Mouse (Mus musculus) urinary bladder, adult 18-20 months (tissue): ENCODE data around the gene Rasgrf1.
A peak's percentile ranks its signal among the peaks of the same experiment; 100 is the strongest.

Experiments
- DNase-seq, 2 experiments: peaks; one replicate each; pipeline ENCODE4 v3.0.0; 2022; ENCODE audit warnings: low spot score in 2 of 2, mixed read lengths in 2 of 2

Rasgrf1 gene

DNA sequence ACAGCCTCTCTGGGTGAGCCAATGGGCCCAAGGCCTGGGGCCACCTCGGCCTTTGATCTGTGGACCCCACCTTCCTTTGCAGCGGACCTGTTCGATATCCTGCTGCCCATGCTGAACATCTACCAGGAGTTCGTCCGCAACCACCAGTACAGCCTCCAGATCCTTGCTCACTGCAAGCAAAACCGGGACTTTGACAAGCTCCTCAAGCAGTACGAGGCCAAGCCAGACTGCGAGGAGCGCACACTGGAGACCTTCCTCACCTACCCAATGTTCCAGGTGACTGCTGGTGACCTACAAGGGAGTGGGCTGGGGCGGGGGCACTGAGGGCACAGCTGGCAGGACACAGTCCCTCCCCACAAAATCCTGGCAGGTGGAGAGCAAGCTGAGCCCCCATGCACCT lies 60.6 kb downstream of the Rasgrf1 start:
- DNase-seq = no peak

DNA sequence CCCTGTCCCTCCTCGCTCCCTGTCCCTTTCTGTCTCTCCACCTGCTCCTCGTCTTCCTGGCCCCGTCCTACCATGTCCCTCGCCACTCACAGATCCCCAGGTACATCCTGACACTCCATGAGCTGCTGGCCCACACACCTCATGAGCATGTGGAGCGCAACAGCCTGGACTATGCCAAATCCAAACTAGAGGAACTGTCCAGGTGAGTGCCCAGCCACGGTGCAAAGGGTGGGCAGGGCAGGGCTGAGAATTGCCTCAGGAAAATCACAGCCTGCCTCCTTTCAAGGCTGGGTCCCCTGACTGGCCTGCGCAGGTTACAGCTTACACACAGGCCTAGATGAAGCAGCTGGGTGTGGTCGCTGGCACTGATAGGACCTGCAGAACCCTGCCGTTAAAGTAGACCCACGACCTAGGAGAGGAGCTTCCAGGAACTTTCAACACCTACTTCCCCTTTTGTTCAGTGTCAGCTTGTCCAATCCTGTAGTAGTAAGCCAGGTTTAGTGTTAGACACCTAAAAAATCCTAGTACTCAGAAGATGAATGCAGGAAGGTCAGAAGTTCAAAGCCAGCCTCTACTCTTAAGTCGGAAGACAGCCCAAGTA lies 61.3 kb downstream of the Rasgrf1 start:
- DNase-seq = no peak

DNA sequence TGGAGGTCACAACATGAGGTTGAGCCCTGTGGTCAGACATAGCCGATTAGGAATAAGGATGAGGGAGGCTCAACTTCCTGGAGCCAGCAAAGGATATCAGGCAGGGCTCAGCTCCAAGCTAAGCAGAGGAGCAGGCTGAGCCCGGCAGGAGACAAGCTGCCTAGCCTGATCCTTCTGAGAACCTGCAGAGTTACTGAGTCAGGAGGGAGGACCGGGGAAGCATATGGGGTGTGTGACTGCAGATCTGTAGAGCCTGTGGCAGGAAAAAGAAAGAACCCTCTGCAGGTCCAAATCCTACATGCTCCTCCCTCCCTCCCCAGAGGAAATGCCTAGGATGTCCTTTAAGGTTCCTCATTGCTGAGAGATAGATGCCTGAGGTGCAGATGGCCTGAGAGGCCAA lies 62.6 kb downstream of the Rasgrf1 start:
- no peak for DNase-seq

DNA sequence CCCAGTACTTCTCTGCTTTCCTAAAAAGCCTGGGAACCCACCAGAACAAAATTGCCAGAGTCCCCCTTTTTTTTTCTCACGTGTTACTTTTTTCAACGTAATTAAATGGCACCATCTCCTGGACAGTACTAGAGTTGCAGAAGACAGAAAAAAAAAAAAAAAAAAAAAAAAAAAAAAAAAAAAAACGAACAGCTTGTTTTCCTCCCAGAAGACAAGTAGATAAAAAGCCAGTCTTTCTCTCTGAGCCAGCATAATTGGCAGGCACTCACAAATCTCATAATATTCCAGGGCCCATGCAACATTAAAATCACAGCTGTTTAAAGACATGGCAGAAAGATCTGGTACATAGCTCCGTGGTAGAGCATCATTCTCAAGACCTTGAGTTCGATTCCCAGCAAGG lies 64.1 kb downstream of the Rasgrf1 start:
- no peak for DNase-seq

DNA sequence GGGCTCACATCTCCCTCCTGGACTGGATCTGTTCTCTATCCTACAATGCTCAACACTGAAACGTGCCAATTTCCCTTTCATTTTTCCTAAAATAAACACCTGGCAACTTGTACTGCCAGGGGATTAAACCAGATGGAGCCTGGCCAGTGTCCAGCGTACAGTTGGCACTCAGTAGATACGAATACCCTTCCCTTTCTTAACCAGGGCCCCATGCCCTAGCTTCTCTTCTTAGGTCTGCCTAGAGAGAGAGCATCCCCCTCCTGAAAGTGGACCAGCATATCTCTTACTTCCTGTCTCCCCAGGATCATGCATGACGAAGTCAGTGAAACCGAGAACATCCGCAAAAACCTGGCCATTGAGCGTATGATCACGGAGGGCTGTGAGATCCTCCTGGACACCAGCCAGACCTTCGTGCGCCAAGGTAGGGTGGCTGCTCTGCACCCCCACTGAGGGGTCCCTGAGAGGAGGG lies 64.8 kb downstream of the Rasgrf1 start:
- no peak for DNase-seq

DNA sequence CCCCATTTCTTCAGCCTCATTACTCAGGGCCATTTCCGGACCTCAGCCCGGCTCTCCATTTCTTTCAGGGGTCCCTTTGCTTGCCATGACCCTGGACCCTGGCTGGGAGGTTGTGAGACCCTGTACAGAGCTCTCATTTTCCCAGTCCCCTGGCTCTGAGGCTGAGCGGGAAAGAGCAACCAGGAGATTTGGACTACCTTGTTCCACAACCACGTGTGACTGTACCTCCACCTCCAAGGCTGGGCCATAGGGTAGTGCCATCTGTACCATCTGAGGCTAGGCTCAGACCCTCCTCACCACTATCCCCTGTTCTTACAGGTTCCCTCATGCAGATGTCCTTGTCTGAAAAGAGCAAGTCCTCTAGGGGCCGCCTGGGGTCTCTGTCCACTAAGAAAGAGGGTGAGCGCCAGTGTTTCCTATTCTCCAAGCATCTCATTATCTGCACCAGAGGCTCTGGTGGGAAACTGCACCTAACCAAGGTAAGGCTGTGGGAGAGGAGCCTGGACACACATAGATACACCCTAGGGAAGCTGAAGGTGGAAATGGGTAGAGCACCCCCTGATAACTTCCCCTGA lies 66.7 kb downstream of the Rasgrf1 start:
- DNase-seq = no peak

DNA sequence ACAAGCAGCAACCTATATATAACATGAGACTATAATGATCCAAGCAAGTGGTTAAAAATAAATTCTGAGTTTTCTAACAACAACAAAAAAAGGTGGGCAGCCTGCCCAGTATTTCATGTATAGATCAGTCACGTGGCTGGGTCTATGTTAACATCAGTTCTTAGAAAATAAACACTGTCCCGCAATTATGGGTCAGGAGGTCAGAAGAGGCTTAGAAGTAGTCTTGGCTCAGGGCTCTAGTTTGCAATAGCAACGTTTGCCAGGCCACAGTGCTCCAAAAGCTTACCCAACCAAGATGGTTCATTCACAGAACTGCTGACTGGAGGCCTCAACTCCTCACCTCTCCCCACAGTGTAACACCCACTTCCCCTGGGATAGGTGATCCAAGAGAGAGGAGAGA lies 69.5 kb downstream of the Rasgrf1 start:
- no peak for DNase-seq

DNA sequence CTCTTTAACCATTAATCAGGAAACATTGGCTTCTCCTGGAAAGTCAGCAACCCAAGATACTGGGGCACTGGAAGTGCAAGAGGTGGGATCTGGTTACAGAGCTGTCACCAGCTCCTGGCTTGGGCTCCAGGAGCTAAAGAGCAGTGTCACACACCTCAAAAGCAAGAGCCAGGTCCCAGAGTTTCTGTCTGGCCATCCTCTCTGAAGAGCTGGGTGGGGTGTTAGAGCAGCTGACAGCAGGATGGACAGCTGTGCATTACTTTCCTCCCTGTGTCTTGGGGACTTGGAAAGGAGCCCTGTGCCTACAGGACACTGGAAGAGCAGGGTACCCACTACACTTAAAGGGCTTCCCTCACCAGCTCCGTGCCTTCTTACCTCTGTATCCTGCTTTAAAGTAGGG lies 72.5 kb downstream of the Rasgrf1 start:
- no peak for DNase-seq

DNA sequence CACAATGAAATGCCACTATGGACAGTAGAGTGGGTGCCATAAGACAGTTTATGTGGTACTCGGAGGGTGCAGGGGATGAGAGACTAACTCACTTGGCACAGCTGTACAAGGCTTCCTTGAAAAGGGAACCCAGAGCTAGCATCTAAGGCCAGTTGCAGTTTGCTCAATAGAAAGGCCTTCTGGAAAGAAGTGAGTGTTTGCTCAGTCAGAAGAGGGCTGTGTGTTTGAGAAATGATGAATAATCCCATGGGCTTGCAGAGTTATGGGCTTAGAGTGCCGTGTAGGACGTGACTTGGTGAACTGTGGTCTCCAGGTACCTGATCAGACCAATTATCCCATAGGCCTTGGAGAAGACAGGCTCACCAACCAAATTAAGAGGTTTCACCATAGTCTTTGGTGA lies 78.3 kb downstream of the Rasgrf1 start:
- no peak for DNase-seq

DNA sequence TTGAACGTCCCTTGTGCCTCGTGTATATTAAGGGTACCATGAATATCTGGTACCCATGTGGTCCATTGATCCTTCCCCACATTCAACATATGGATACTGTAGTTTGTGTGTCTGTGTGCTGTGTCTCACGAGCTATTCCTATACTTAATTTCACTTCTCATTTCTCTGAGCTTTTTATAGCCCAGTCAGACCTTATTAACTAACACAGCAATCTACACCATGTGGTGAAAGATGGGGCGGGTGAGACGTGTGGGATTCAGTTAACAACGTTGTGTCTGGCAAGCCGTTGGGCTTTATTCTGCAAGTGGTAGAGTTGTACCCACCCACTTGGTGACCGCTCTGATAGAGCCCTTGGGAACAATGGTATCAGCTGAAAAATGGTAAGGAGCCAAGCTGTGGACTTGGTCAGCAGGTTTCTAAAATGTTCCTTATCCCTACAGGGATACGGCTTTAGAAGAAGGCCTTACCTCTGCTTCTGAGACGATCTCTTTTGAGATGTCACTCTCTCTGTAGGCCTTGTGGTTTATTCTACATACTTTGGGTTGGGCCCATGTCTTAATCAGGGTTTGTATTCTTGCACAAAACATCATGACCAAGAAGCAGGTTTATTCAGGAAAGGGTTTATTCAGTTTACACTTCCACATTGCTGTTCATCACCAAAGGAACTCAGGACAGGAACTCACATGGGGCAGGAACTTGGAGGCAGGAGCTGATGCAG lies 79.3 kb downstream of the Rasgrf1 start:
- DNase-seq = no peak

DNA sequence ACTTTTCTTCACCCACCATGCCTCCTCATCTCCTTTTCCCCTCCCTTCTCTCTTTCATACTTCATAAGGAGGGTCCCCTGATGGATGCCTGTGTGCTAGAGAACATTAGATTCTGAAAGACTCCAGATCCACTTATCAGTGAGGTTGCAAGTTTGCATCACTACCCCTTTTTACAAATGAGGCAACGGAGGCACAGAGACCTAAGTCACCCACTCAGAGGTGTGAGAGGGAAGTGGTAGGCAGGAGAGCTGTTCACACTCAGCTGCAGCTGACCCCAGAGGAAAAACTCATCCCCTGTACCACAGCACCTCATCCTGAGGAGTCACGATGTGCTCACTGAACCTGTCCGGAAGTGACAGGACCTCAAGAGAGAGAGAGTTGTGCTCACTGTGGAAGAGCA lies 96.7 kb downstream of the Rasgrf1 start:
- no peak for DNase-seq

DNA sequence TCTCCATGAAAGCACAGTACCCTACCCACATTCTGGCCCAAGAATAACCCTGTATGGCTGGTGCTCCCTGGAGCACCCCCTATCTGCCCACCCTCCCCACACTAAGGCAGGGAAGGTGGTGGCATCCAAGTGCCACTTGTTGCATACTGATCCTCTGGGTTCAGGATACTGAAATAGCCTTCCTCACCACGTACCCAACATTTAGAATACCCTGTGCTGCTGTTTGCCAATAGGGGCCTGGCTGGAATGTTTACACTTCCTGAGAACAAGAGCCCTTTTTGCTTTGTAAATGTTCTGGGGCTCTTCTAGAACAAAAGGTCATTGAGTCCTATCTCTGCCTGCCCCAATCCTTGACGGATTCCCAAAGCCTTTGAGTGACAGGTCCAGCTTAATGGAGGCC lies 97.4 kb downstream of the Rasgrf1 start:
- no peak for DNase-seq

DNA sequence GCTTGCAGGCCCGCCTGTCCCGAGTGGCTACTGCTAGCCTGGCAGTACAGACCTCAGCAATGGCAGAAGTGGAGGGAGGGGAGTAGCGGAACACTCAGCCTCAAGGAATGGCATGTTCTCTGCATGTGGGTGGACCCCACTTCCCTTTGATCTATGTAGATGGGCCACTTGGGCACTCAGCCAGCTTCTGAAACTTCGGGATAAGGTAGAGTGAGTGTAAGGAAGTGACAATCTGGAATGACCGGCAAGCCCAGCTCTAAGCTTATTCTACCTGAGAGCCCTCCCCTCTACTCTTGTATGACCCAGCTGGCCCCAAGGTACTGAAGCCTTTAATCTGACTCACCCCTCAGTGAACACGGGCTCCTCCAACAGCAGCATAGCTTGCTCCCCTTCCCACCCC lies 98.4 kb downstream of the Rasgrf1 start:
- DNase-seq = no peak

DNA sequence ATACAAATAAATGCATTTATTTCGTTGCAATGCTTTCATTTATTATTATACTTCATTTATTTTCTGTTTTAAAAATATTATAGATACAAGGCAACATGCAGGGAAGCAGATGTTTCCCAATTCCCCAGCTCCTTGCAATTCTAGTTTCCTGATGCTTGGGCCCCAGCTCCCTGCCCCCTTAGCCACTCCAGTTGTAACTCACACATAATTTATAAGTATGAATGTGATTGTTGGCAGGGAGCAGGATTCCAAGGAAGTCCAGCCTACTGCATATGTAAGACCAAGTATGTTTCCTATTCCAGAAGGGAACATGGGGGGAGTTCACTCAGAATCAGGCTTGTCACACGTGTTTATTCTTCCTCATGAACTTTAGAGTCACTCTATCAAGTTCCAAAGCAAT lies 102.1 kb downstream of the Rasgrf1 start:
- DNase-seq = no peak

DNA sequence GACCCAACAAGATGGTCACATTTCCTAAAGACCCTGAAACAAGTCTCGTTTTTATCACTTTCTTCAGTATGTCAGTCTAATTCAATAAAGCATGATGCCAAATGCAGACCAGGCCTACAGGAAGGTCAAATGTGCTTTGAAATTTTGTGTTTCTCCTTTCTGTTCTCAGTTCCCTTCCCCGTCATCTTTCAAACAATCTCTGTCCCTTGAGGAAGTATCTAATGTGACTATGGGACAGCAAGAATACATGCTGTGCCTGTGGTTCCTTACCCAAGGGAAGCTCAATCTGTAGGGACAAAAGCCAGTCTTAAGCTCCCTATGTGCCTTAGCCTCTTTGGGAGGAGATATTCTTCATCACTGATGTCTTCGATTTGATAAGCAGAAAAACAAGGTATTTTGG lies 104.9 kb downstream of the Rasgrf1 start:
- no peak for DNase-seq

DNA sequence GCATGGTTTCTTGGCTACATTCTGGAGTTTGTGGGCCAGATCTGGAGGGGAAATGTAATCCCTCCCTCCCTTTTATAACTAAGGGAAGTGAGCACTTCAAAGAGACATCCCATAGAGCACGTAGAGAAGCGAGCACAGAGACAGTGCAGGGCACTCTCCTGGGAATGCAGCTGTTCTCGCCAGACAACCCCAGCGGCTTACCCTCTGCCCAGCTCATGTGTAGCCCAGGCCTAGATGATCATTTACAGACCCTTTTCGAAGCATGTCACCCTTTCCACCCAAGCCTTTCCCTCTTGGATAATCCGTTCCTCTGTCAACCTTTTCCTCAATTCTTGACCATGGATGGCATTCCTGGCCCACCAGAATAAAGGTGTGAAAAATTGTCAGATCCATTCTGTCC lies 106.5 kb downstream of the Rasgrf1 start:
- DNase-seq = no peak

DNA sequence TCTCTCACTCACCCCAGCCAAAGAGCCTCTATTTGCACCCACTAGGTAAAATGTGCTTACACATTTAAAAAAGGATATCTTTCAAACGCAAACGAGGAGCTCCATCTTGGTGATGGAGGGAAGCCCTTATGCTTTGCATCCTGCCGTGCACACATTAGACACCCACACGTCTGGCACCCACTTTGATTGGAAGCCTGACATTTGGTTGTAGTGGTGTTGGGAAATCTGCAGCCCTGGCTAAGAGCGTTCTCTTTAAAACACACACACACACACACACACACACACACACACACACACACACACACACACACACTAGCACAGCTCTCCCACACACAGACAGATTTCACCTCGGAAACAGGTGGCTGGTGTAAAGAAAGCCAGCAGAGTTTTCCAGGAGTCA lies 111.2 kb downstream of the Rasgrf1 start:
- DNase-seq = no peak

DNA sequence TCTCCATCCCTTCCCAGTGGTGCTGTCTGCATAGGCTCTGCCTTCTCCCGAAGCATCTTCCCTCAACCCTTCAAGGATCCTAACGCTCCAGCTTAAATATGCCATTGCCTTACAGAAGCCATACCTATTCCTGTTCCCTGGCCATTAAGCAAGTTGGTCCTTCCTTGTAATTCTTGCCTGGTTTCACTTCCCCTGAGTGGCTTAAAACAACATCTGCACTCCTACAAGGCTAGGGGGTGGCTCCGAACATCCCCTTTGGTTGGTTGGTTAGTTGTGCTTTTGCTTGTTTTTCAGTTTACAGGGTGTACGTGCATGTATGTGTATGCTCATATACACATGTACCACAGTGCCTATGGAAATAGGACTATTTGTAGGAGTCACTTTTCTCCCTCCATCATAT lies 111.7 kb downstream of the Rasgrf1 start:
- no peak for DNase-seq

DNA sequence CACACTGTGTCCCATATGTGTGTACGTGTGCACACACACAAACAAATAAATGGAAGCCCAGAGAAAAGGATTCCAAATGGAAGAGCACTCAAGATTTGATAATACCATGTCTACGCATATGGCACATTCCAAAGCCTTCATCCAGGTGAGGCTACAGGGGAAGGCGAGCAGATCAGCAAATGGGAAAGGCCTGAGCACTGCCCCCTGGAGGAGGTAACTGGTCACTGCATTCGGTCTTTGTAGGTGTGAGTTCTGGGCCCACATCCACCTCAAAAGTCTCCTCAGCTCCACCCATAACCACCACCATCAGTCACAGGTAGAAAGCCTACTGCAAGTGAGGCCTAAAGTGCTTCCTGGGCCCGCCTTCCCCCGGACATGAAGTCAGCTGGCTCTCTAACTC lies 118.0 kb downstream of the Rasgrf1 start:
- DNase-seq = no peak

DNA sequence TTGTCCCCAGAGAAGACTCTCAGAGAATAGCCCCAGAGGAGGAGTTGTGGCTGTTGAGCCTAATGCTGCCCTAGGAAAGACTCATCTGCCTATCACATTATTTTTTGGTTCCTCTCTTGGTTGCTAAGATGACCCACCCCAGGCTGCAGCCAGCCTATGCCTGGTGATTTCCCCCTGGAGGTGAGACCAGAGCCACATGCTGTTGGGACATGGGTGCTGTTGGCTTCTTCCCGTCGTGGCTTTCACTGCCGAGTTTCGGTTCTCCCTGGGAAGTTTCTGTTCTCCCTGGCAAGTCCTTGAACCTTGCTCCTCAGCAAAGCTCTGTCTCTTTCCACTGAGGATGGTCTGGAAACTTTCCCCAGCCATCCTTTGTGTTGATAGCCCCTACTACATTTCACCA lies 124.2 kb downstream of the Rasgrf1 start:
- DNase-seq = no peak

DNA sequence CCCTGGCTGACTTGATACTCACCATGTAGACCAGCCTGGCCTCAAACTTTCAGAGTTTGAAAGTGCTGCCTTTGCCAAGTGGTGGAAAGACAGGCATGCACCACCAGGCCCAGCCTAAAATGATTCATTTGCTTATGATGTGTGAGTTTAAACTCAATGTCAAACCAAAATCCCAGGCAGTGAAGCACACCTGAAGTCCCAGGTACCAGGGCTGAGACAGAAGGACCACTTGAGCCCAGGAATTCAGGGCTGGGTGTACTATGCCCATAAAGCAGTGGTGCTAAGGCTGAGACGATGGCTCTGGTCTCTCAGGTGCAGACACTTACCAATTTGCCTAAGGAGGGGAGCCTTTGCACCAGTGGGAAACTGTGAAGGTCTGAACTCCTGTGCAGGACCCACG lies 125.5 kb downstream of the Rasgrf1 start:
- DNase-seq = no peak

DNA sequence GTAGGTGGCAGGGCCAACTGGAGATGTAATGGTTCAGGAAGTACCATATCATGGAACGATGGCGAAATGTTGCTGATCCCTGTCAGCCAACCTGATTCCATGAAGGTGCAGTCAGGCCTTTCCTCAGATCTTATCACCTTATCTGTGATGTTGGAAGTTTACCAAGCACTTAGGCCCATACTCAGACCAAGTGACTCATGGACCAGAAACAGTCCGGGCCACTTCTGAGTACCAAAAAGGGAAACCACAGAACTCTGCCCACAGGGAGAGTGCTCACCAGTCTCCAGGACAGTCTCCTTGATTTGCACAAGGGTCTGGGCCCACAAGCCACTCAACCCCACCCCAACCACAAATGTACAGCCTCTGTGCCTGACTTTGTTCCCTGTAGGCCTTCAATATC lies 126.1 kb downstream of the Rasgrf1 start:
- peak; percentile 14 to 27 for DNase-seq

DNA sequence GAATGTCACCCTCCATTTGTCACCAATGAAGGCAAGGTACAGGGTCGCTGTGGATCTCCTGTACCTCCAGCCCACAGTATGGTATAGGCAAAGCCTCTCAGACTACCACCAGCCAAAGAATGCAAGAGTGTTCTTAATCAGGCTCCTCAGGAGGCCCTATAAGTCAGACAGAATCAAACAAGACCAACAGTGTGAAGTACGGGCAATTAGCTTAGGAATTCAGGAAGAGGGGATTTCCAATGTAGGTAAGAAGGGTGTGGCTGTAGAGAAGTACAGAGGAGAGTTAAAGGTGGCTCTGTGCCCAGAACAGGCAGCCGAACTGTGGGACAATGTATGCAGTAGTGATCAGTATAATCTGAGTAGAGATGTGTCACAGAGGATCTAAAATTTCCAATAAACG lies 126.6 kb downstream of the Rasgrf1 start:
- no peak for DNase-seq

DNA sequence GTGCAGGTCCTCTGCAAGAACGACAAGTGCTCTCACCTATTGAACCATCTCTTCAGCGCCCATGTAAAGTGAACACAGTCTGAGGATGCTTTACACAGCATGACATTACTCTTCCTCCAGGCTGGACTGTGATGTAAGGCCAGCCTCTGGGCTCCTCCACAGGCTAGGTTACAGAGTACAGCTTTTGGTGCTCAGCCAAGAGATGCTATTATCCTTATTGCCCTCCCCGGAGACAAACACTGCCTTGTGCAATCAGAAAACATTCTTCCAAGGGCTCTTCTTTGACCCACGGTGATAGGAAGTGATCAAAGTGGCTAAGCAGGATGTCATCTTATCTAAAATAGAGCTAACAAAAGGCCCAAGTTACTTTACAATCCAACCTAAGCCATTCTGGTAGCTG lies 128.8 kb downstream of the Rasgrf1 start:
- no peak for DNase-seq
